Mouse (Mus musculus) hindbrain, embryonic 16.5 days (tissue): ENCODE results near the gene Trim25. TPM values are rescaled to one million over a fixed set of nuclear protein-coding genes. Genes with fewer than 3 reads are reported as not detected.

ENCODE experiments used
- ATAC-seq: fragments of 200-750 bp; cut with Nextera tagmentation; 2 replicates; pipeline ENCODE4 v1.8.0; 2017; ENCODE audit warnings: moderate TSS enrichment, moderate library complexity
- H3K27ac ChIP-seq: fragments of 300-500 bp; sonication (generic); 2 replicates; pipeline ENCODE4 v1.5.1; 2014; ENCODE audit warnings: low read depth, mild to moderate bottlenecking, control low read depth, low read length, moderate library complexity
- H3K27me3 ChIP-seq: fragments of 300-500 bp; sonication (generic); replicated peaks from 2 replicates; pipeline ENCODE4 v1.6.1; 2014; ENCODE audit warnings: low read length; ENCODE audit not compliant: control insufficient read depth, insufficient read depth
- H3K36me3 ChIP-seq: fragments of 300-500 bp; sonication (generic); 2 replicates; pipeline ENCODE4 v1.6.1; 2014; ENCODE audit warnings: mild to moderate bottlenecking, low read length, moderate library complexity, mixed read lengths; ENCODE audit not compliant: control insufficient read depth, insufficient read depth
- H3K4me1 ChIP-seq: fragments of 300-500 bp; sonication (generic); 2 replicates; pipeline ENCODE4 v1.6.1; 2014; ENCODE audit warnings: low read depth, low read length; ENCODE audit not compliant: control insufficient read depth, insufficient read depth
- H3K4me2 ChIP-seq: fragments of 300-500 bp; sonication (generic); 2 replicates; pipeline ENCODE4 v1.6.1; 2014; ENCODE audit warnings: mild to moderate bottlenecking, low read length, control low read depth, moderate library complexity
- H3K4me3 ChIP-seq: fragments of 300-500 bp; sonication (generic); 2 replicates; pipeline ENCODE4 v1.5.1; 2014; ENCODE audit warnings: mild to moderate bottlenecking, low read length, control low read depth, moderate library complexity
- H3K9ac ChIP-seq: fragments of 300-500 bp; sonication (generic); 2 replicates; pipeline ENCODE4 v1.6.1; 2014; ENCODE audit warnings: low read depth, mild to moderate bottlenecking, control low read depth, low read length, moderate library complexity
- H3K9me3 ChIP-seq: fragments of 300-500 bp; sonication (generic); 2 replicates; pipeline ENCODE4 v1.6.1; 2014; ENCODE audit warnings: mild to moderate bottlenecking, low read length, moderate library complexity; ENCODE audit not compliant: control insufficient read depth
- WGBS: fragments of 180-500 bp; shearing (Covaris S2); extraction: QIAGEN DNeasy Blood & Tissue Kit; methylation state at CpG from one replicate; pipeline ENCODE4 v1.1.7; 2014; 5-methylcytosine and 5-hydroxymethylcytosine counted together
- polyA plus RNA-seq: library from polyadenylated mRNA; unstranded; fragments of >200 nt; fragmentation: Nextera tagmentation; extraction: Ambion mirVana; gene quantifications from 2 replicates; pipeline ENCODE4 v1.2.1, GENCODE M21; 2015

Gene Trim25
- polyA plus RNA-seq, 1 experiment from 2014 or later = 5.4 TPM

DNA sequence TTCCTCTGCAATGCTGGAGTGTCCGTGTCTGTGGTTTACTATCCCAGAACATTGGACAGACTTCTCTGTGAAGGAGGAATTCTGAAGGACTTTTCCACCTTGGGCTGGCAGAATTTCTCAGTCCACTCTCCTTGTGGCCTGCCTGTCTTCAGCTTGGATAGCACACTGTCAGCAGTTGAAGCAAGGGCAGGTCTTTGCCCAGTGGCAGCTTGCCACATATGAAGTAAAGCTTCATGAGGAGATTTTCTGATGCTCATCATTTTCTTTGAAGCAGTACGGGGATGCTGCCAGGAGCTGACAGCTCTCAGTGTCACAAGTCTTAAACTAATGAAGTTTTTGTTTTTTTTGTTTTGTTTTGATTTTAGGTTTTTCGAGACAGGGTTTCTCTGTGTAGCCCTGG, 40.3 kb upstream of the Trim25 start:
- no peak for ATAC-seq

DNA sequence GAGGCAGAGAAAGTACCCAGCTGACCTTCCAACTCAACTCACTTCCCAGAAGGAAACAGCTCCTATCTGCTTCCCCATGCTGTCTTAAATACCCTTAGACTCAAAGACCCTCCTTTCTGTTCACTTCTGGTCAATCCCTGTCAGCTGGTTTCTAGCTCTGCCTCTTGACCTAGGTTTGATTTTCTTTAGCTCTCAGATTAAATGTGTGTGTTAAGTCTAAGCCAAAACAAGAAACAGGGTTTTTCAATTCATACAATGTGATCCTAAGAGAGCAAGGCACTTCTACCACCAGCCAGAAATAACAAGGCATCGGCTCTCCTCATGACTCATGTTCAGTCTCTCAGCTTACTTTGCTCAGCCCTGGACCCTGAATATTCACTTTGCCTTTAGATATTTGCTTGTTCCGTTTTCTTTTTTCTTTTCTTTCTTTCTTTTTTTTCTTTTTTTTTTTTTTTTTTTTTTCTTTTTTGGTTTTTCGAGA, 32.3 kb upstream of the Trim25 start, which contains the start of gene Elobl:
Elobl (minus strand) TSS at position 51 of the 481 bp plus-strand sequence.
- WGBS = 89% methylated on average over 2 of the region's 3 CpGs
- H3K4me2 ChIP-seq = no peak within 1 kb of the TSS

More for the DNA sequence above, 40.3 kb upstream of the Trim25 start:
- WGBS = 92% methylated on average over 3 of the region's 3 CpGs
- Histone ChIP-seq H3K27ac (no peak overlapping the region), H3K9ac (no peak overlapping the region), H3K36me3 (no peaks in the 10 kb centered on the region), H3K27me3 (no peaks in the 10 kb centered on the region), H3K4me3 (no peak overlapping the region), H3K9me3 (no peaks in the 10 kb centered on the region), H3K4me1 (0 out of 2 replicates have a peak, but pooled peaks cover 3% of the 10 kb centered on the region), H3K4me2 (no peak overlapping the region)

DNA sequence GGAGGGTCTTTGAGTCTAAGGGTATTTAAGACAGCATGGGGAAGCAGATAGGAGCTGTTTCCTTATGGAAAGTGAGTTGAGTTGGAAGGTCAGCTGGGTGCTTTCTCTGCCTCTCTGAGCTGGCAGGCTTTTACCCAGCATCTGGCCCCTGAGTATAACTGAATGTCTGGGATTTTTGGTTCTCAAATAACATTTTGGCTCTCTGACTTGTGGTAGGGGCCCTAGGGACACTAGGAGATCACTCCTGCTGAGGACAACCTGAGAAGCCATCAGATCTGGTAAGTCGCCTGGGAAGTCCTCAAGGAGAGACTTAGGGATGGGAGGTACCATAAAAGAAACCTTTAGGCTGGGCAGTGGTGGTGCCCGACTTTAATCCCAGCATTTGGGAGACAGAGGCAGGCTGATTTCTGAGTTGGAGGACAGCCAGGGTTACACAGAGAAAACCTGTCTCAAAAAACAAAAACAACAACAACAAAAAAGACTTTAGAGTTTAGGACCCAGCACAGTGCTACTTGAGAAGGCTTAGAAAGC, 28.9 kb upstream of the Trim25 start, which contains the start of gene Coil:
Coil (plus strand) TSS at position 51 of the 531 bp plus-strand sequence.
- 38% methylated on average over 2 of the region's 2 CpGs for WGBS
- no peak for ATAC-seq
- Histone ChIP-seq H3K4me3 (no peak within 1 kb of the TSS), H3K27ac (no peak within 1 kb of the TSS), H3K4me1 (peaks cover 6% of the 10 kb centered on the region), H3K27me3 (no peaks in the 10 kb centered on the region), H3K4me2 (no peak within 1 kb of the TSS), H3K9ac (no peak within 1 kb of the TSS), H3K9me3 (no peaks in the 10 kb centered on the region), H3K36me3 (no peaks in the 10 kb centered on the region)

More for the DNA sequence above, 32.3 kb upstream of the Trim25 start, which contains the start of gene Elobl:
- no peaks in the 10 kb centered on the region for H3K36me3 ChIP-seq
- no peak within 1 kb of the TSS for H3K27ac ChIP-seq
- no peak within 1 kb of the TSS for H3K4me3 ChIP-seq
- no peaks in the 10 kb centered on the region for H3K4me1 ChIP-seq
- no peak within 1 kb of the TSS for H3K9ac ChIP-seq
- no peaks in the 10 kb centered on the region for H3K27me3 ChIP-seq
- no peak for ATAC-seq
- no peaks in the 10 kb centered on the region for H3K9me3 ChIP-seq

DNA sequence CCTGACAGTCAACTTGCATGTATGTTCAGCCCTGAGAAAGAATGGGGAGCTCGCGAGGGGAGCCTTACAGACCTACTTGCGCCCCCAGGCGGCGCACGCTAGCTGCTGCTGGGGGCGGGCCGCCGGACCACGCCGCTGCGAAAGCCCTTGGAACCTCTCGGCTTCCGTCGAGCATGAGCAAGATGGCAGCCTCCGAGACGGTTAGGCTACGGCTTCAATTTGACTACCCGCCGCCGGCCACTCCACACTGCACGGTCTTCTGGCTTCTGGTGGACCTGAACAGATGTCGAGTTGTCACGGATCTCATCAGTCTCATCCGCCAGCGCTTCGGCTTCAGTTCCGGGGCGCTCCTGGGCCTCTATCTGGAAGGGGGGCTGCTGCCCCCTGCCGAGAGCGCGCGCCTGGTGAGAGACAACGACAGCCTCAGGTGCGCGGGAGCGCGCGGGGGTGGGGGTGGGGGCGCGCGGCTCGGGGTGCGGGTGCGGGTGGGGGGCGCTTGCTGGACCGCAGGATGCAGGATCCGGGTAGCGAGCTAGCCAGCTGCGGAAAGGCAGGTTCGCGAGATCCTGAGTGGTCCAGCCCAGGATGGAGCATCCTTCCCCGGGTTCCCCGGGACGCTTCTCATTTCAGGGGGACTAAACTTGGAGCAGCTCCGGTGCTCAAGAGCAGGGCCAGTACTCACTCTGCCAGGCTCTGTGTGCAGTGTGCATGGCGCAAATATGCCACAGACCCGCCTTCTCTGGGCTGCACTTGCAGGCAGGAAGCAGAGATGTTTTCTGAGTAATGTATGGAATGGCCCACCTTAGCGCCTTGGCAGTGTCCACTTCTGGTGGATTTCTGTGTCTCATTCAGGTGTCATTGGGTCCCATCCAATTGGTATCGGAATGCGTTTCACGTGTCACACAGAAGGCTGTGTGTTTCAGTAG, 25.1 kb upstream of the Trim25 start:
- Histone ChIP-seq H3K4me1 (peaks cover 6% of the 10 kb centered on the region), H3K4me3 (peak overlapping the region; percentile 63), H3K4me2 (peak overlapping the region; percentile 71), H3K36me3 (no peaks in the 10 kb centered on the region), H3K9me3 (no peaks in the 10 kb centered on the region), H3K27ac (peak overlapping the region; percentile 92), H3K27me3 (no peaks in the 10 kb centered on the region), H3K9ac (peak overlapping the region; percentile 80)
- 1% methylated on average over 56 of the region's 62 CpGs for WGBS
- peak; percentile 91 for ATAC-seq

DNA sequence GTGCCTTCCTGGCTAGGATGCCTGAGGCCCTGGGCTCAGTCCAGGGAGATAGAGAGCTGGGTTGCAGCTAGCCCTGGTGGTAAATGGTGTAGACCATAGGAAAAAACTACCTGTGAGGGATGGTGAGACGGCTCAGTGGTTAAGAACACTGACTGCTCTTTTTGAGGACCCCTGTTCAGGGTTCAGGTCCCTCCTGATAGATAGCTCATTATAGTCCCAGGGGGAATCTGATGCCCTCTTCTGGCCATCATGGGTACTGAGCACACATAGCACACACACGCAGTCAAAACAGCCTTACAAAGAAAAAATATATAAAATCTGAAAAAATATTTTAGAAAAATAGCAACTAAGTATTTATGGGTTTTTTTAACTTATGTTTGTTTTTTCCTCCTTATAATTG, 22.9 kb upstream of the Trim25 start:
- Histone ChIP-seq H3K4me1 (peaks cover 6% of the 10 kb centered on the region), H3K9ac (no peak overlapping the region), H3K36me3 (no peaks in the 10 kb centered on the region), H3K9me3 (no peaks in the 10 kb centered on the region), H3K27ac (no peak overlapping the region), H3K27me3 (no peaks in the 10 kb centered on the region), H3K4me2 (no peak overlapping the region), H3K4me3 (no peak overlapping the region)
- 96% methylated on average over 2 of the region's 2 CpGs for WGBS
- ATAC-seq = no peak

DNA sequence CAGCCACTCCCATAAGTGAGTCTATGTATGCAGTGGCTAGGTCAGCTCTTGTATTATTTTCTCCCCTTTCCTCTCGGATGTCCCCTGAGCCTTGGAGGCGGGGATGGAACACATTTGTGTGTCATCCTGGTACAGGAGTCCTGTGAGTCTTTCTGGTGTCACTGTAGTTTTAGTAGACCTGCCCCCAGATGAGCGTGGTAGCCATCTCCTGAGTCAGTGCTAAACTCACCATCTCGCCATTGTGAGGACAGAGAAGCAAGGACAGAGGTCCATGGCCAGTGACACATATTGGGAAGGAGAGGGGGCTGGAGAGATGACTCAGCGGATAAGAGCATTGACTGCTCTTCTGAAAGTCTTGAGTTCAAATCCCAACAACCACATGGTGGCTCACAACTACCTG, 22.0 kb upstream of the Trim25 start:
- no peak overlapping the region for H3K4me3 ChIP-seq

DNA sequence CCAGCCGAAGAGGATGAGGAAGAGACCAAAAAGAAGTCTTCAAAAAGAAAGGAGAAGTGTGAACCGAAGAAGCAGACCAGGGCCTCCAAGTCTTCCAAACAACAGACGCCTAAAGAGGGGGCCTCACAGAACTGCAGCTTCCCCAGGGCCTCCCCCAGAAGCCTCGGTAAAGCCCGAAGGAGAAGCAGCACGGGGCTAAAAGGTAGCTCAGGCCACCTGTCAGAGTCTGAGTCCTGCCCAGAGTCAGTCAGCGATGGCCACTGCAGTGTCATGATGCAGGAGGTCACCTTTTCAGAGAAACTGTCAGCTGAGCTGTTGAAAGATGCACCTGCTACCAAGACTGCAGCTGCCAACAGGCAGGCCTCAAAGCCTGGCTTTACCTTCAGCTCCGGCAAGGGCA, 17.8 kb upstream of the Trim25 start:
- Histone ChIP-seq H3K27me3 (no peaks in the 10 kb centered on the region), H3K4me1 (no peaks in the 10 kb centered on the region), H3K27ac (no peak overlapping the region), H3K9me3 (no peaks in the 10 kb centered on the region), H3K9ac (no peak overlapping the region), H3K4me3 (no peak overlapping the region), H3K36me3 (peaks cover 14% of the 10 kb centered on the region; the same call in 1 of the 2 replicates), H3K4me2 (no peak overlapping the region)
- 84% methylated on average over 8 of the region's 8 CpGs for WGBS
- ATAC-seq = no peak

More for the DNA sequence above, 22.0 kb upstream of the Trim25 start:
- H3K27ac ChIP-seq = no peak overlapping the region
- H3K36me3 ChIP-seq = 0 out of 2 replicates have a peak, but pooled peaks cover 6% of the 10 kb centered on the region
- 98% methylated on average over 5 of the region's 5 CpGs for WGBS
- H3K27me3 ChIP-seq = no peaks in the 10 kb centered on the region
- no peak for ATAC-seq
- no peaks in the 10 kb centered on the region for H3K9me3 ChIP-seq
- H3K4me1 ChIP-seq = peaks cover 6% of the 10 kb centered on the region
- H3K9ac ChIP-seq = no peak overlapping the region
- H3K4me2 ChIP-seq = no peak overlapping the region

DNA sequence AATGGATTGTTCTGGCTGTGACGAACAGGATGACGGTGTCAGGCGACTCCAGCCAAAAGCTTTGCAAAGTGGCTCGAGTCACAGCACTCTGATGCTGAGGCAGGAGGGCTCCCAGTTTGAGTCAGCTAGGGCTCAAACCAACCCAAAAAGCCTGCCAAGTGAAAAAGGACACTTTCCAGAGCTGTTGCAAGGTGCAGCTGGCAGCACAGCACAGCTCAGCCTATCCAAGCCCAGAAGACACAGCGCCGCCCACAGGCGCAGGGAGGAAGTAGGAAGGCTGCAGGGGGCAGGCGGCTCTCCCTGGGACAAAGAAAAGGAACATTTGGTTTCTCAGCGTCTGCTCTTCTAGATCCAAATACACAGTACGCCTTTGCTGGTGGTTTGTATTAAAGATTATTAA, 12.6 kb upstream of the Trim25 start:
- Histone ChIP-seq H3K4me3 (no peak overlapping the region), H3K9ac (no peak overlapping the region), H3K4me2 (no peak overlapping the region), H3K4me1 (no peaks in the 10 kb centered on the region), H3K27ac (no peak overlapping the region), H3K36me3 (peaks cover 24% of the 10 kb centered on the region), H3K9me3 (no peaks in the 10 kb centered on the region), H3K27me3 (no peaks in the 10 kb centered on the region)
- 86% methylated on average over 10 of the region's 10 CpGs for WGBS
- ATAC-seq = no peak

DNA sequence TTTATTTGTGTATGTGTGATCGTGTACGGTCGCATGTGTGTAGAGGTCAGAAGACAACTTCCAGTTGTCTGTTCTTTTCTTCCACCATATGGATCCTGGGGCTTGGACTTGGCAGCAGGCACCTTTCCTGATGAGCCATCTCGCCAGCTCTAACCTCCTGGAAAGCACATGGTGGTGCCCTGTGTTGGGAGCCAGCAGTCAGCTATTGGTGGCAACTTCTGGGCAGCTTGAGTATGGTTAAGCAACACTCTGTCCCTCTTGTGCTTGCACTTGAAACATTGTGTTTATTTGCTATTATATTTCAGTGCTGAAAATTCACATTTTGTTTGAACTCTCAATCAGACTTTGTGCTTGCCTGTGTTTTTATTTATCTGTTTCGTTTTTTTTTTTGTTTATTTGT, 10.2 kb upstream of the Trim25 start:
- no peak overlapping the region for H3K27ac ChIP-seq
- no peaks in the 10 kb centered on the region for H3K27me3 ChIP-seq
- H3K9ac ChIP-seq = no peak overlapping the region
- no peak for ATAC-seq
- H3K4me1 ChIP-seq = no peaks in the 10 kb centered on the region
- H3K4me3 ChIP-seq = no peak overlapping the region
- H3K4me2 ChIP-seq = no peak overlapping the region
- H3K36me3 ChIP-seq = peaks cover 12% of the 10 kb centered on the region
- no peaks in the 10 kb centered on the region for H3K9me3 ChIP-seq
- WGBS = 80% methylated on average over 5 of the region's 5 CpGs
